Mouse (Mus musculus): ENCODE data around the gene Tcf15. TPM values are rescaled to one million over a fixed set of nuclear protein-coding genes. Genes with fewer than 3 reads are reported as not detected.

Tcf15 gene
- 10 to 100 TPM; 16.4 to 18.9 TPM for total RNA-seq (2021)
- long read RNA-seq, experiment 1, transcript Tcf15-201 (2 exons, 980 nt), result major isoform, 58 of 61 reads
- long read RNA-seq, experiment 1, partial matches to known transcripts, result 2 of 61 reads
- long read RNA-seq, experiment 1, other reads (novel, unspliced or antisense), result 1 of 61 reads
- long read RNA-seq, experiment 2, transcript Tcf15-201 (2 exons, 980 nt), result major isoform, 19 of 20 reads
- long read RNA-seq, experiment 2, partial matches to known transcripts, result 1 of 20 reads
- long read RNA-seq, experiment 2, other reads (novel, unspliced or antisense), result 0 of 20 reads

- peak; percentile 84 to 91 for DNase-seq
These were observed at the start of gene Tcf15 for GRCm38 (mm10) chr2:152143279-152144157. Tcf15 (plus strand) TSS chr2:152143561.

DNA sequence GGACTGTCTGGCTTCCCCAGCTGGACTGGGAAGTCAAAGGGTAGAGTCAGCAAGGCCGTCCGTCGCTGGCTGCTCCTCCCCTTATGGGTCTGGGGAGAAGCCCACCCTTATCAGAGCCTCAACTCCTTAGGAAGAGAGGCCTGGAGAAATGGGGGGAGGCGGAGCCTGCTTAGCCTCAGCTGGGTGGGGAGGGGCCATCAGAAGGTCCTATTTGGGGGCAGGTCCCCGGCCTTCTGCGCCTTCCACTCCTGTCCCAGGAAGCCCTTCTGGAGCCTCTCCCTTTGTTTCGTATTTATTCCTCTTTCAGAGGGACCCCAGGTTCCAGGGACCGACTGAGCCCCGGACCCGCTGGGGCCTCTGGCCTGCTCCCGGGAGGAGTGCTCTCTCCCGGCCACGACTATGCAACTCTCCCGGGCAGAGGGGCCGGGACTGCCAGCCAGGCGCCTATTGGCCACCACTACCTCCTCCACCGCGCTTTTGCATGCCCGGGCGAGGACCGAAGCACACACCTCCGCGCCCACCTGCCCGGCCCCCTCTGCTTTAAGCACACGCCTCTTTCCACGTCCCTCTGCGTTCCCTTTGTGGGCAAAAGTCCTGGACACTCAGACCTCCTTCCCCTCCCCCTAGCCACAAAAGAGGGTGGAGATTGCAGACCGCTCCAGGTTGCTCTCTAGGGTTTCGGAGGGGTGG is 48.4 kb upstream of the Tcf15 start:
- no peak for DNase-seq

DNA sequence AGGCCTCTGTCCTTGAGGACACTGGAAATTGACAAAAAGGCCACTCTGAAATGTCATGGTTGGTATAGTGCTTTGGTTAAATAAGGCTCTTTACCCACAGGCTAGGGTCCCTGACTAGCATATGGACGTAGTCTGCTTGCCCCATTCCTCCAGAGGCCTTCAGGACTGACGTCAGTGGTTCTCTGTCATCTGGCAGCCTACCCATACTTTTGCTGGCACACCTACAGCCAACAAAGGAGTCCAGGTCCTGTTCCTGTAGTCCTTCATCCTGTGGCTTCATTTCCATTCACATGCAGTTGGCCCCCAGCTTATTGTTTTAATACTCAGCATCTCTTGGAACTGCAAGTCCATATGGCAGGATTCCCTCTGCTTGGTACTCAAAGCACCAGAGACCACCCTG is 46.4 kb upstream of the Tcf15 start:
- DNase-seq, result no peak

GRCm38 (mm10) chr2:152097916-152098315 is 45.4 kb upstream of the Tcf15 start:
- DNase-seq, result no peak

GRCm38 (mm10) chr2:152099538-152099937 is 43.8 kb upstream of the Tcf15 start:
- no peak for DNase-seq

DNA sequence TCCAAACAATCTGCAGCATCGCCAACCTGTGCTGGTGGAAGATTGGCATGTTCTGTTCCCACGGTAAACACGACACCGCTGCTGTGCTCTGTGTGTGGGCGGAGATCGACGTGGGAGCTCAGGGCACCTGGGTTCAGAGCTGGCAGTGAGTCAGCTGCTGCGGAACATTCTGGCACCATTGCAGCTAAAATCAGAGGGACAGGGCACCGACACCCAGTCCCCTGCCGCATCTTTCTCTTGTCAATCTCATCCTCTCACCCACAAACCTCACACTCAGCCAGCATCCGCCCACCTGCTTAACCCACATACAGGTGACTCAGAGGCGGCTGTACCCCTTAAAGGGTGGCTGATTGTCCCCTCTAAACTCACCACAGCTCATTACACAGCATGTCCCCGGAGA is 41.6 kb upstream of the Tcf15 start:
- no peak for DNase-seq

GRCm38 (mm10) chr2:152102369-152102768 is 41.0 kb upstream of the Tcf15 start:
- DNase-seq, result no peak

DNA sequence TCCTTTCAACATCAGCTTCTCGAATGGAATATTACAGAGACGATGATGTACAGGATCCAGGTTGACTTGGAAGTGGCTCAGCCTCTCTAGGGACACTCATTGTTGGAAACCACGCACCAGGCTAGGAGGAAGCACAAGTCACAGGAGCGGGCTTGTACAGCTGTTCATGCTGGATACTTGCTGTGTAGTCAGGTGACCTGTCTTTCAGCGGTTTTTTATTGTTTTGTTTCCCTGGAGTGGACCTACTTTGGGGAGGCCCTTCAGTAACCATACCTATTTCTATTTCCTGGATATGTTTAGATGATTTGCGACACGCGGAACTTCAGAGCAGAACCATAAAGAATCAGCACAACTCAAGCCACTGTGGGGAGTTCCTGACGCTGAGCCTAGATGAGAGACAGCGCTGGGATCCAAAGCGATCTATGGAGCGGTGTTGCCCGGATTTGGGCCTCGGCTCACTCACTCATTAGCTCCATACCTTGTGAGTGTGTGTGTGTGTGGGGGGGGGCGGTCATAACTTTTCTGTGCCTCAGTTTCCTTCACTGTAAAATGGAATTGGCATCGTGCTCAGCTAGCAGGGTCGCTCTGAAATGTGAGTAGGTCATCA is 38.5 kb upstream of the Tcf15 start:
- DNase-seq, result peak in 1 of 2 experiments; percentile 20

DNA sequence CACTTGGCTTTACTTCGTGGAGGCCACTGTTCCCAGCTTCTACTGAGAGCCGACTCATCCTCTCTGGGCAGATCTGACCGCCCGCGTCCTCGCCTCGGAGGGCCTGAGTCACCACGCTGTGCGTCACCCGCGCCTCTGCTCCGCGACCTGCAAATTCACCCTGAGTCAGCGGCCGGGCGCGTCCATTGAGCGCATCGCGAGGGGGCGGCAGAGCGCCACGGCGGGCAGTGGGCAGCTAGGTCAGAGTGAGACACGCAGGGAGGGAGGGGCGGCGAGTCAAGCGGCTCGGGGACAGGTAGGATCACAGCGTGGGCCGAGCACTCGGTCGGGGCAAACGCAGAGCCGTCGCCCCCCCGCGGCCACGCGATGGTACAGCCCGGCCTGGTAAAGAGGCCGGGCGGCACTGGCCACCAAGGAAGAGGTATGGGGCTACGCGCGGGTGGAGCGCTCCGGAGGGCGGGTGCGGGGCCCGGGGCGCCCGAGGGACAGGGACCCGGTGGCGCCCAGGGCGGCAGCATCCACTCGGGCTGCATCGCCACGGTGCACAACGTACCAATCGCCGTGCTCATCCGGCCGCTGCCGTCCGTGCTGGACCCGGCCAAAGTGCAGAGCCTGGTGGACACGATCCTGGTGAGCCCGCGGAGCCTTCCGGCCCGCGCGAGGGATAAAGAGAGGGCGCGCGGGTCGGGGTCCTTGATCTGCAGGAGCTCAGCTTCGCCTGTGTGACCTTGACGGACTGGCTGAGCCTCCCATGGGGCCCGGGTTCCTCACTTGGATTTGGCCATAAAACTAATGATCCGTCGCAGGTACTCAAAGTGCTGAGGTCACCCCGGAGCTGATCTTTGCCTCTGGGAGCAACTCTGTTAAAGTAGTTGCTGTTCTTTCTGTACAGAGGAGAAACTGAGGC is 37.8 kb upstream of the Tcf15 start, which contains the start of gene Srxn1:
Srxn1 (plus strand) TSS at position 199 of the 907 bp plus-strand sequence.
- peak; percentile 91 to 92 for DNase-seq

- no peak for DNase-seq
These were observed 37.2 kb upstream of the Tcf15 start for GRCm38 (mm10) chr2:152106225-152106595.

- no peak for DNase-seq
These were observed 36.8 kb upstream of the Tcf15 start for GRCm38 (mm10) chr2:152106597-152106996.

DNA sequence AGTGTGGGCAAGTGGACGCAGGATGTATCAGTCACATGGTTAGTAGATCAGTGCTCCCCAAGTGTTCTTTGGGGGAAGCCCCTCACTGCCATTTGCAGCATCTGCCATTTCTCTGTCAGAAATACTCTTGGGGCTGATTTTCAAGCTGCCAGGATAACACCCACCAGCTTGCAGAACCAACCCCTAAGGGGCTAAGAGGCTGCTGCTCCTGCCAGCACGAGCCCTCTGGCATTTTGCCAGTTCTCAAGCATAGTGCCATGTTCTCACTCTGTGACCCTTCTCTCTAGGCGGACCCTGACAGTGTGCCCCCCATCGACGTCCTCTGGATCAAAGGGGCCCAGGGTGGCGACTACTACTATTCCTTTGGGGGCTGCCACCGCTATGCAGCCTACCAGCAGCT is 34.7 kb upstream of the Tcf15 start:
- no peak for DNase-seq

GRCm38 (mm10) chr2:152109386-152109785 is 34.0 kb upstream of the Tcf15 start:
- DNase-seq, result no peak

- DNase-seq, result no peak
These were observed 32.0 kb upstream of the Tcf15 start for GRCm38 (mm10) chr2:152111311-152111710.

GRCm38 (mm10) chr2:152111920-152112319 is 31.4 kb upstream of the Tcf15 start:
- peak; percentile 89 to 94 for DNase-seq

GRCm38 (mm10) chr2:152112490-152112889 is 30.9 kb upstream of the Tcf15 start:
- no peak for DNase-seq

DNA sequence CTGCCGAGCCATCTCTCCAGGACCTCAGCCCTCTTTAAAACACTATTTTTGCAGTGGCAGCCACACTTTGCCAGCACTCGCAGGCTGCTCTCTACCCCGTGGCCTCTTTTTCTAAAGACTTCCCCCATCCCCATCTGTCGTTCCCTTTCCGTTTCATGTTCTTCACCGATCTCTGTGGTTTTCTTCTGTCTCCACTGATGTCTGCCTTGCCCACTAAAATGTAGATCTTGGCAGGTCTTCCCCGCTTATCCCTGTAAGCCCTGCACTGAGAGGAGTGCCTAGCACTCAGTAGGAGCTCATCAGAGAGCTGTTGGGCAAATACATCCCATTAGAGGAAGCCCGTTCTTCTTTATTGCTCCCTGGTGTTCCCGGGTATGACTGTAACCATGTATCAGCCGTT is 30.4 kb upstream of the Tcf15 start:
- no peak for DNase-seq

DNA sequence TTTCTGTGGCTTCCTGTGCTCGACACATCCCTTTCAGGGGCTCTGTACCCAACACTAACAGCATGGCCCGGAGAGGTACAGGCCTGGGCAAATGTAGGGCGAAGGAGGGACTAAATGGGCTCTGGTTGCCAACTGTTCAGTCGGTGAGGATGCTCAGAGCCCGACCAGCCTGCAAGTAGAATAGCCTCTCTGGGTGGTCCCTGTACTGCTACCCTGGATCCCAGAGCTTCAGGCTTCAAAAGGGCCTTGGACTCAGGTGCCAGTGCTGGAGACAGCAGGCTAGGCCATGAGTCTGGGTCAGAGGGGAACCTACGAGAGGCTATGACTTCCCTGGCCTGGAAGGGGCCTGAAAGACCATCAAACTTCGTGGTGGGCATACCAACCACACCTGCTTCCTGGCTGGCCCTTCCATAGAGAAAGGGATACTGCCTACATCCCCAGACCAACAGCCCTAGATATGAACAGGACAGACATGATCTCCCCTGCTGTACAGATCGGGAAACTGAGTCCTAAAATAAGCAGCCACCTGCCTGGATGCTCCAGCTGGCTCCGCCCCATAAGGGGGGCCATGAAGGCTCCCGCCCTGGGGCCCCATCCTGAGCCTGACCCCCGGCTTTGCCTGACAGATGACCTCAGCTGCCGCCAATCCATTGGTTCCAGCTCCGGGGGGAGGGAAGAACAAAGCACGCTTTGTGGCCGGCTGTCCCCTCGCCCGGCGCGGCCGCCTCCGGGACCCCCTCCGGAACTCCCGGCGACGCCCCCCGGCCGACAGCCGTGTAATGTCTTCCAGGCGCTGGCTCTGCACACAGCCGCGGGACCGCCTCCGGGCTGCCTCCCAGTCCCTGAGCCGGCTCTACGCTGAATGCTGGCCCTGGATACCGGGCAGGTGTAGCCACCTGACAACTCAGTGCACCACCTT is 29.0 kb upstream of the Tcf15 start:
- DNase-seq, result no peak

DNA sequence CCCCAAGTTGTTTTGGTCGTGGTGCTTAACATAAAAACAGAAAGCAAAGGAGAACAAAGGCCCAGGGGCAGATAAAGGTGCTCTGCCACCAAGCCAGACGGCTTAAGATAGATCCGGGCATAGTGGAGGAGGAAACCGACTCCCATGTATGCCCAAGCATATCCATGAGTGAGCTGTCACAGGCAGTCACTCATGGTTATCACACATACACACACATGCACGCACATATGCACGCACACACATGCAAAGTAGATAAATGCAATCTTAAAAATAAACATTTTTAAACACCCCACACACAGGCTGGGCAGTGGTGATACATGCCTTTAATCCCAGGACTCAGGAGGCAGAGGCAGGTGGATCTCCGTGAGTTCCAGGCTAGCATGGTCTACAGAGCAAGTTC is 25.7 kb upstream of the Tcf15 start:
- DNase-seq, result no peak

- no peak for DNase-seq
These were observed 24.0 kb upstream of the Tcf15 start for GRCm38 (mm10) chr2:152119228-152119865.
